Mouse (Mus musculus) forebrain, postnatal 0 days (tissue): Measurements from ENCODE around the gene Xrra1. TPM values are rescaled to one million over a fixed set of nuclear protein-coding genes. Genes with fewer than 3 reads are reported as not detected.
A peak's percentile ranks its signal among the peaks of the same experiment; 100 is the strongest.

Source experiments
- ATAC-seq: fragments of 200-750 bp; cut with Nextera tagmentation; 2 replicates; pipeline ENCODE4 v1.8.0; 2017; ENCODE audit warnings: mild to moderate bottlenecking, moderate library complexity
- DNase-seq: peaks from one replicate; pipeline ENCODE4 v3.0.0-alpha.2; 2015
- H3K27ac ChIP-seq: fragments of 300-500 bp; sonication (generic); 2 replicates; pipeline ENCODE4 v1.5.1; 2014; ENCODE audit warnings: low read depth, mild to moderate bottlenecking, antibody characterized with exemption, low read length, moderate library complexity, mixed read lengths
- H3K27me3 ChIP-seq: fragments of 300-500 bp; sonication (generic); 2 replicates; pipeline ENCODE4 v1.6.1; 2014; ENCODE audit warnings: mild to moderate bottlenecking, low read length, mixed read lengths; ENCODE audit not compliant: insufficient read depth
- H3K36me3 ChIP-seq: fragments of 300-500 bp; sonication (generic); 2 replicates; pipeline ENCODE4 v1.6.1; 2014; ENCODE audit warnings: mild to moderate bottlenecking, moderate library complexity; ENCODE audit not compliant: insufficient read depth
- H3K4me1 ChIP-seq: fragments of 300-500 bp; sonication (generic); 2 replicates; pipeline ENCODE4 v1.6.1; 2014; ENCODE audit warnings: antibody characterized with exemption; ENCODE audit not compliant: insufficient read depth
- H3K4me2 ChIP-seq: fragments of 300-500 bp; sonication (generic); 2 replicates; pipeline ENCODE4 v1.6.1; 2014; ENCODE audit warnings: low read depth, mild to moderate bottlenecking, moderate library complexity
- H3K4me3 ChIP-seq: fragments of 300-500 bp; sonication (generic); 2 replicates; pipeline ENCODE4 v1.5.1; 2014; ENCODE audit warnings: low read depth, low read length, mixed read lengths
- H3K9ac ChIP-seq: fragments of 300-500 bp; sonication (generic); 2 replicates; pipeline ENCODE4 v1.6.1; 2014; ENCODE audit warnings: mild to moderate bottlenecking
- H3K9me3 ChIP-seq: fragments of 300-500 bp; sonication (generic); 2 replicates; pipeline ENCODE4 v1.6.1; 2016; ENCODE audit warnings: low read length
- CTCF ChIP-seq: sonication (generic); IDR thresholded peaks from 2 replicates; pipeline ENCODE4 v1.5.1; 2016; ENCODE audit warnings: antibody characterized with exemption, control low read depth, low read depth
- WGBS: fragments of 180-500 bp; shearing (Covaris S2); extraction: QIAGEN DNeasy Blood & Tissue Kit; methylation state at CpG from one replicate; pipeline ENCODE4 v1.1.7; 2014; 5-methylcytosine and 5-hydroxymethylcytosine counted together
- polyA plus RNA-seq: library from polyadenylated mRNA; unstranded; fragments of >200 nt; fragmentation: Nextera tagmentation; extraction: Ambion mirVana; gene quantifications from 2 replicates; pipeline ENCODE4 v1.2.1, GENCODE M21; 2015
- total RNA-seq: library from RNA; depleted of rRNA; stranded (reverse); fragments of >200 nt; gene quantifications from 2 replicates; pipeline ENCODE4 v1.2.3, GENCODE M21; 2014

The Xrra1 gene
- total and polyA plus RNA-seq, 2 experiments from 2014 or later: 2.0 TPM

- ATAC-seq (no peak), DNase-seq (no peak)
- H3K9ac ChIP-seq: no peak overlapping the region
- no peaks in the 10 kb centered on the region for H3K9me3 ChIP-seq
- H3K4me3 ChIP-seq: no peak overlapping the region
- no peak overlapping the region for H3K4me2 ChIP-seq
- no peak for TF ChIP-seq CTCF
- H3K4me1 ChIP-seq: peaks cover 11% of the 10 kb centered on the region; the same call in 1 of the 2 replicates
- H3K27me3 ChIP-seq: no peaks in the 10 kb centered on the region
- no peaks in the 10 kb centered on the region for H3K36me3 ChIP-seq
- WGBS: 90% methylated on average over 10 of the region's 10 CpGs
- H3K27ac ChIP-seq: no peak overlapping the region
Observed at GRCm38 (mm10) chr7:99914316-99914715, 55.4 kb downstream of the Xrra1 start.

GRCm38 (mm10) chr7:99915511-99915910, 56.6 kb downstream of the Xrra1 start:
- TF ChIP-seq CTCF: no peak
- no peak for ATAC-seq
- DNase-seq: no peak
- Histone ChIP-seq H3K4me3 (no peak overlapping the region), H3K9me3 (no peaks in the 10 kb centered on the region), H3K9ac (no peak overlapping the region), H3K4me1 (peaks cover 11% of the 10 kb centered on the region; the same call in 1 of the 2 replicates), H3K4me2 (no peak overlapping the region), H3K27me3 (no peaks in the 10 kb centered on the region), H3K36me3 (no peaks in the 10 kb centered on the region), H3K27ac (no peak overlapping the region)
- WGBS: 66% methylated on average over 2 of the region's 2 CpGs

- 3% methylated on average over 22 of the region's 22 CpGs for WGBS
- ATAC-seq (peak; percentile 70), DNase-seq (peak; percentile 57)
- no peak overlapping the region for H3K27ac ChIP-seq
- H3K4me3 ChIP-seq: peak overlapping the region; percentile 33
- peak overlapping the region; percentile 73 for H3K4me2 ChIP-seq
- peak; percentile 77 for TF ChIP-seq CTCF
- H3K4me1 ChIP-seq: peaks cover 11% of the 10 kb centered on the region; the same call in 1 of the 2 replicates
- H3K9me3 ChIP-seq: no peaks in the 10 kb centered on the region
- peaks cover 4% of the 10 kb centered on the region; the same call in 1 of the 2 replicates for H3K36me3 ChIP-seq
- H3K9ac ChIP-seq: peak overlapping the region; percentile 43; the same call in 1 of the 2 replicates
- H3K27me3 ChIP-seq: no peaks in the 10 kb centered on the region
Observed at GRCm38 (mm10) chr7:99916741-99917319, 57.9 kb downstream of the Xrra1 start.

GRCm38 (mm10) chr7:99917320-99917844, 58.5 kb downstream of the Xrra1 start:
- WGBS: 3% methylated on average over 36 of the region's 36 CpGs

GRCm38 (mm10) chr7:99919164-99919563, 60.2 kb downstream of the Xrra1 start:
- Histone ChIP-seq H3K36me3 (peaks cover 15% of the 10 kb centered on the region), H3K4me3 (no peak overlapping the region), H3K9ac (no peak overlapping the region), H3K4me2 (no peak overlapping the region), H3K4me1 (peaks cover 11% of the 10 kb centered on the region; the same call in 1 of the 2 replicates), H3K27ac (no peak overlapping the region), H3K27me3 (no peaks in the 10 kb centered on the region), H3K9me3 (no peaks in the 10 kb centered on the region)
- 0 out of 2 replicates have a peak, but pooled peaks have one; percentile 16 for ATAC-seq
- no peak for TF ChIP-seq CTCF
- no peak for DNase-seq
- WGBS: 86% methylated on average over 2 of the region's 2 CpGs

More at GRCm38 (mm10) chr7:99917320-99917844, 58.5 kb downstream of the Xrra1 start:
- H3K4me3 ChIP-seq: peak overlapping the region; percentile 33
- H3K27me3 ChIP-seq: no peaks in the 10 kb centered on the region
- H3K4me1 ChIP-seq: peaks cover 11% of the 10 kb centered on the region; the same call in 1 of the 2 replicates
- H3K9me3 ChIP-seq: no peaks in the 10 kb centered on the region
- DNase-seq (peak; percentile 51), ATAC-seq (peak; percentile 66)
- peaks cover 6% of the 10 kb centered on the region; the same call in 1 of the 2 replicates for H3K36me3 ChIP-seq
- no peak for TF ChIP-seq CTCF
- H3K4me2 ChIP-seq: peak overlapping the region; percentile 73
- H3K27ac ChIP-seq: no peak overlapping the region
- H3K9ac ChIP-seq: peak overlapping the region; percentile 43

- H3K9ac ChIP-seq: no peak overlapping the region
- DNase-seq (no peak), ATAC-seq (no peak)
- 98% methylated on average over 6 of the region's 6 CpGs for whole genome bisulfite sequencing
- H3K27ac ChIP-seq: no peak overlapping the region
- no peaks in the 10 kb centered on the region for H3K9me3 ChIP-seq
- H3K4me1 ChIP-seq: peaks cover 11% of the 10 kb centered on the region; the same call in 1 of the 2 replicates
- H3K4me3 ChIP-seq: no peak overlapping the region
- no peak for TF ChIP-seq CTCF
- H3K36me3 ChIP-seq: peaks cover 23% of the 10 kb centered on the region
- no peaks in the 10 kb centered on the region for H3K27me3 ChIP-seq
- H3K4me2 ChIP-seq: no peak overlapping the region
Observed at GRCm38 (mm10) chr7:99919971-99920370, 61.1 kb downstream of the Xrra1 start.

GRCm38 (mm10) chr7:99920416-99920815, 61.5 kb downstream of the Xrra1 start:
- Histone ChIP-seq H3K27ac (no peak overlapping the region), H3K36me3 (peaks cover 28% of the 10 kb centered on the region), H3K9ac (no peak overlapping the region), H3K4me2 (no peak overlapping the region), H3K4me3 (no peak overlapping the region), H3K27me3 (no peaks in the 10 kb centered on the region), H3K4me1 (peaks cover 11% of the 10 kb centered on the region; the same call in 1 of the 2 replicates), H3K9me3 (no peaks in the 10 kb centered on the region)
- WGBS: 83% methylated on average over 2 of the region's 2 CpGs
- ATAC-seq: no peak
- TF ChIP-seq CTCF: no peak
- DNase-seq: no peak
